Mouse (Mus musculus): ENCODE data around the gene Gm17304. TPM values are rescaled to one million over a fixed set of nuclear protein-coding genes. Genes with fewer than 3 reads are reported as not detected.
A peak's percentile ranks its signal among the peaks of the same experiment; 100 is the strongest.

The Gm17304 gene
- polyA plus RNA-seq, 1 experiment from 2014 or later: not detected

DNA sequence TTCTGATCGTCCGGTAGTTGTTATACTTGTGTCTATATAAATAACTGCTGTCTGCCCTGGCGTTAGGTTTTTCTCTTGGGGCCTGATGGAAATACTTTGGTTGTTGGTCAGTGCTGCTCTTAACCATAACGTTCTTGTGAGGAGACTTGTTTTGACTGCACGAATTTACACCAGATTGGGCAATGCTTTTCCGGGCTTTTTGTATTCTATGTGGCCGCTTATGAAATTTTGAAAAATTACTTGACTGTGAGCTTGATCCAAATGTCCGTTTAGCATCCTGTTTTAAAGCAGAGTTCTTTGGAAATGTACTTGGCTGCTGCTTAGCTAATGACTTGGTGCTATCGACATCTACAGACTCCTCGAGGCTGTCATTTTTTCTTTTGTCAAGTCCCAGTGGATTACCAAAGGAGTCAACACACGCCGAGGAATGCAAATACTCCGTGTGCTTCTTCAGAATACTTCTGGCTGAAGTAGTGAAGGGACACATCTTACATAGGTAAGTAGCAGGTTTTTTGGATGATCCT lies 27.6 kb downstream of the Gm17304 start:
- H3K27me3 ChIP-seq (ENCODE audit: control insufficient read depth, insufficient read depth, low read length): no peaks in the 10 kb centered on the region

DNA sequence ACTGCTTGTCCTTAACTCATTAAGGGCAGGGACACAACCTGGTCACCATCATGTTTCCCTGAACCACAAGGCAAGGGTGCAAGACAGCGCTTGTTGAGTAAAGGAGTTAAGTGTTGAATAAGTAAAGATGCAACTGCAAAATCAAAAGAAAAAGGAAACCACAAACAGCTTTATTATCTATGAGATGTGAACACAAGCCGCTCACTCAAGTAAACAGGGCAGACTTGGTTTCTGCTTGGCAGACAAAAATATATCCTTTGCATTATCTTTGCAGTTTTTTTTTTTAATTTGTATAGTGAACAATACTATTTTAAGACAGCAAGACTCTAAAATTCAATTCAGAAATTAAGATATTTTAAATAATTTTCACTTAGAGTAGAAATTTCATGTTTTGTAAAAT lies 30.7 kb downstream of the Gm17304 start:
- Histone ChIP-seq H3K4me1 (ENCODE audit: control insufficient read depth, insufficient read depth, low read length) (no peaks in the 10 kb centered on the region), H3K27me3 (ENCODE audit: control insufficient read depth, insufficient read depth, low read length) (no peaks in the 10 kb centered on the region), H3K36me3 (ENCODE audit: control insufficient read depth, insufficient read depth, low read length) (peaks cover 14% of the 10 kb centered on the region; the same call in 1 of the 2 replicates), H3K4me2 (ENCODE audit: low read depth, severe bottlenecking) (no peak overlapping the region), H3K9ac (ENCODE audit: low read length) (no peak overlapping the region), H3K9me3 (ENCODE audit: control insufficient read depth, low read length) (no peaks in the 10 kb centered on the region), H3K27ac (replicated peaks; ENCODE audit: low read depth, low read length) (no peak overlapping the region), H3K4me3 (ENCODE audit: low read depth, low read length) (no peak overlapping the region)
- WGBS: 98% methylated on average over 2 of the region's 2 CpGs
- ATAC-seq (ENCODE audit: insufficient number of reproducible peaks, low FRiP score, low TSS enrichment, low read depth) (no peak), DNase-seq (ENCODE audit: low spot score) (no peak)

More for the DNA sequence above, 27.6 kb downstream of the Gm17304 start:
- WGBS: 96% methylated on average over 13 of the region's 13 CpGs
- Histone ChIP-seq H3K4me2 (ENCODE audit: low read depth, severe bottlenecking) (no peak overlapping the region), H3K36me3 (ENCODE audit: control insufficient read depth, insufficient read depth, low read length) (peaks cover 21% of the 10 kb centered on the region; the same call in 1 of the 2 replicates), H3K27ac (replicated peaks; ENCODE audit: low read depth, low read length) (no peak overlapping the region), H3K4me1 (ENCODE audit: control insufficient read depth, insufficient read depth, low read length) (peaks cover 4% of the 10 kb centered on the region; the same call in 1 of the 2 replicates), H3K9ac (ENCODE audit: low read length) (no peak overlapping the region), H3K9me3 (ENCODE audit: control insufficient read depth, low read length) (no peaks in the 10 kb centered on the region), H3K4me3 (ENCODE audit: low read depth, low read length) (no peak overlapping the region)
- peak; percentile 10 for DNase-seq (ENCODE audit: low spot score)
- ATAC-seq (ENCODE audit: insufficient number of reproducible peaks, low FRiP score, low TSS enrichment, low read depth): no peak

DNA sequence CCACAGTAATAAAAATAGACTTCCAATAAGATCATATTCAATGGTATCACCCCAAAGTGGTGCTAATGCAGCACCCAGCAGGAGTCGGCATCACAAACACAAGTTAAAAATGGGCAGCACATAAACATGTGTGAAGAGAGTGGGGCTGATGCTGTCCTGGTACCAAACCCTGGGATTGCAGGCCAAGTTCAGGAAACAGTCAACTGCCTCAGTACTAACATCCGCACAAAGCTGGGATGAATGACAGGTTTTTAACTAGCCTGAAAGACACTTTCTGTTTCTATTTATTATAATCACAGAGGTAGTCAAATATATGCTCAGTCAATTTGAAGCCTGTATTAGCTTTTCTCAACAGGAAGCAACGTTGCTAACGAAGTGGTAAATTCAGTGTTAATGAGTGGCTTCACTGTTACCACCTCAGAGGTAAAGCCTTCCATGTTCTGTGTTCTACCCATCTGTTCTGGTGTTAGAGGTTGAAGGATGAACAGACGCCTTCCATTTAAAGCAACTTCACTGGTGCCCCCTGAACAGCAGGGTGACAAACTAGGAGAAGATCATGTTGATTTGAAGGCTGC lies 31.4 kb downstream of the Gm17304 start:
- Histone ChIP-seq H3K36me3 (ENCODE audit: control insufficient read depth, insufficient read depth, low read length) (peaks cover 12% of the 10 kb centered on the region; the same call in 1 of the 2 replicates), H3K27me3 (ENCODE audit: control insufficient read depth, insufficient read depth, low read length) (no peaks in the 10 kb centered on the region), H3K9me3 (ENCODE audit: control insufficient read depth, low read length) (no peaks in the 10 kb centered on the region), H3K9ac (ENCODE audit: low read length) (no peak overlapping the region), H3K27ac (replicated peaks; ENCODE audit: low read depth, low read length) (no peak overlapping the region), H3K4me1 (ENCODE audit: control insufficient read depth, insufficient read depth, low read length) (no peaks in the 10 kb centered on the region), H3K4me2 (ENCODE audit: low read depth, severe bottlenecking) (no peak overlapping the region), H3K4me3 (ENCODE audit: low read depth, low read length) (no peak overlapping the region)
- DNase-seq (ENCODE audit: low spot score): no peak
- WGBS: 58% methylated on average over 5 of the region's 5 CpGs
- ATAC-seq (ENCODE audit: insufficient number of reproducible peaks, low FRiP score, low TSS enrichment, low read depth): no peak

DNA sequence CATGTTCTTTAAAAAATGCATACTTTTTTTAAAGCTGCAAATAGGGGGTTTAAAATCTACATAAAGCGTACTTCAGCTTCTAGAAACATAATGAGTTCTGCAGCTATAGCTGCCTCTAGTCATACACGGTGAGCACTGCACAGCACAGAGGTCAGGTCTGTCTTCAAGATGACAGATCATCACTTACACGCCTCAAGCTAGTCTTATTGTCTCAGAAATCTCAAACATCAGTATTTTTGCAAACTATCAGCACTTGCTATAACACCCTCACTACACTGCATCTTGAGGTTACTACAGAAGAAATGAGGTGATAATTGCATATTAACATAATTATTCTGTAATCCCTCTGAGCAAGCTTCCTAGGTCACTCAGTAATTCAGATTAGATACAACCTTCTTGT lies 33.0 kb downstream of the Gm17304 start:
- no peak overlapping the region for H3K4me3 ChIP-seq (ENCODE audit: low read depth, low read length)
- DNase-seq (ENCODE audit: low spot score) (no peak), ATAC-seq (ENCODE audit: insufficient number of reproducible peaks, low FRiP score, low TSS enrichment, low read depth) (no peak)
- no peaks in the 10 kb centered on the region for H3K9me3 ChIP-seq (ENCODE audit: control insufficient read depth, low read length)
- H3K36me3 ChIP-seq (ENCODE audit: control insufficient read depth, insufficient read depth, low read length): peaks cover 6% of the 10 kb centered on the region; the same call in 1 of the 2 replicates
- H3K27me3 ChIP-seq (ENCODE audit: control insufficient read depth, insufficient read depth, low read length): no peaks in the 10 kb centered on the region
- no peak overlapping the region for H3K27ac ChIP-seq (replicated peaks; ENCODE audit: low read depth, low read length)
- no peak overlapping the region for H3K4me2 ChIP-seq (ENCODE audit: low read depth, severe bottlenecking)
- H3K9ac ChIP-seq (ENCODE audit: low read length): no peak overlapping the region
- H3K4me1 ChIP-seq (ENCODE audit: control insufficient read depth, insufficient read depth, low read length): no peaks in the 10 kb centered on the region
- WGBS: 86% methylated on average over 3 of the region's 3 CpGs

DNA sequence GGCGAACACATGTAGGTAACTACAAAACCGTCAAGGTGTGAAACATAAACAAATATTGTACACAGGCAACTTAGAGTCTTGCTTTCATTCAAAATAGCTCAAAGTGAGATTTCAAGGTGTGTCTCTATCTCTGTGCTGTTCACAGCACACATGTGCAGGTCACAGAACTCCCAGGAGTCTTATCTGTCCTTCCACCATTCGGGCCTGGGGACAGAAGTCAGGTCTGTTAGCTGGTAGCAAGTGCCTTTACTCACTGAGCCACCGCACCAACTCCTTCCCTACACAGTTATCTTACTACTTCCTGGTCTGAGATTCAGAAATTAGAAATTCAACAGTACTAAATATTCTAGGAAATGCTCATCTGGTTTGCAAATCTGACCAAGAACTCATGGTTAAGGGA lies 34.5 kb downstream of the Gm17304 start:
- 76% methylated on average over 4 of the region's 4 CpGs for WGBS
- H3K4me2 ChIP-seq (ENCODE audit: low read depth, severe bottlenecking): no peak overlapping the region
- no peaks in the 10 kb centered on the region for H3K36me3 ChIP-seq (ENCODE audit: control insufficient read depth, insufficient read depth, low read length)
- no peaks in the 10 kb centered on the region for H3K9me3 ChIP-seq (ENCODE audit: control insufficient read depth, low read length)
- H3K4me3 ChIP-seq (ENCODE audit: low read depth, low read length): no peak overlapping the region
- no peak for ATAC-seq (ENCODE audit: insufficient number of reproducible peaks, low FRiP score, low TSS enrichment, low read depth)
- no peak overlapping the region for H3K27ac ChIP-seq (replicated peaks; ENCODE audit: low read depth, low read length)
- DNase-seq (ENCODE audit: low spot score): no peak
- H3K27me3 ChIP-seq (ENCODE audit: control insufficient read depth, insufficient read depth, low read length): no peaks in the 10 kb centered on the region
- no peaks in the 10 kb centered on the region for H3K4me1 ChIP-seq (ENCODE audit: control insufficient read depth, insufficient read depth, low read length)
- no peak overlapping the region for H3K9ac ChIP-seq (ENCODE audit: low read length)

DNA sequence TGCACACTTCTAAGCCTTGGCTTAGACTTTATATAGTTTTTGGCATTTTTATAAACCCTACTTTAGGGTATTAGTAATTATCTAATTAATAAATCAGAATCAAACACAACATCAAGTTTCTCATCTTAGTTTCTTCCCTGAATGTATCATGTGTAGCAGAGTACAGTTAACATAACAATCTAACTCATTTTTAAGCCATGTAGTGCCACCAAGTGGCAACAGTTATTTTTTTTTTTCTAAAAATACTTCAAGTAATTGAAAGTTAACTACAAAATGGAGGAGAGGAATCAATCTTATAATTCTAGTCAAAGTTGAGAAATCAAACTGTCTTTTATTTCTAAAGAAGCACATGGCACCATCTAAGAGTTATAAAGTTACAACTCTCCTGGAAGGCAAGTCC lies 40.5 kb downstream of the Gm17304 start:
- no peaks in the 10 kb centered on the region for H3K27me3 ChIP-seq (ENCODE audit: control insufficient read depth, insufficient read depth, low read length)
- H3K4me3 ChIP-seq (ENCODE audit: low read depth, low read length): no peak overlapping the region
- H3K4me1 ChIP-seq (ENCODE audit: control insufficient read depth, insufficient read depth, low read length): no peaks in the 10 kb centered on the region
- H3K9ac ChIP-seq (ENCODE audit: low read length): no peak overlapping the region
- H3K36me3 ChIP-seq (ENCODE audit: control insufficient read depth, insufficient read depth, low read length): no peaks in the 10 kb centered on the region
- no peaks in the 10 kb centered on the region for H3K9me3 ChIP-seq (ENCODE audit: control insufficient read depth, low read length)
- H3K4me2 ChIP-seq (ENCODE audit: low read depth, severe bottlenecking): no peak overlapping the region
- no peak for ATAC-seq (ENCODE audit: insufficient number of reproducible peaks, low FRiP score, low TSS enrichment, low read depth)
- DNase-seq (ENCODE audit: low spot score): no peak
- no peak overlapping the region for H3K27ac ChIP-seq (replicated peaks; ENCODE audit: low read depth, low read length)

DNA sequence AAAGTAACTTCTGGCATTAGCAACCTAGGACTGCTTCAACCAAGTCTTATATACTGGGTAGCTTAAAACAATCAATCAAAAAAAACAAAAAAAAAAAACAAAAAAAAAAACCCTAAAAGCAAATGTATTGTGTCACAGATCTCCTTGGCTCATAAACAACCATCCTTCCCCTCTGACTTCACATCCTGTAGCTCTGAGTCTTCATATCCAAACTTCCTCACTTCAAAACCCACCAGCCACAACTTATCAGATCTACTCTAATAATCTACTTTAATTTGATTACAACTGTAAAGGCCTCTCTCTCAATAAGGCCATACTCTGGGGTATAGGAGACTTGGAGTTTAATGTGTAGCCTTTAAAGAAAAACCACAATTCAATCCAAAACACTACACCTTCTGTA lies 41.1 kb downstream of the Gm17304 start:
- Histone ChIP-seq H3K27ac (replicated peaks; ENCODE audit: low read depth, low read length) (no peak overlapping the region), H3K9ac (ENCODE audit: low read length) (no peak overlapping the region), H3K4me2 (ENCODE audit: low read depth, severe bottlenecking) (no peak overlapping the region), H3K4me1 (ENCODE audit: control insufficient read depth, insufficient read depth, low read length) (no peaks in the 10 kb centered on the region), H3K9me3 (ENCODE audit: control insufficient read depth, low read length) (no peaks in the 10 kb centered on the region), H3K27me3 (ENCODE audit: control insufficient read depth, insufficient read depth, low read length) (no peaks in the 10 kb centered on the region), H3K4me3 (ENCODE audit: low read depth, low read length) (no peak overlapping the region), H3K36me3 (ENCODE audit: control insufficient read depth, insufficient read depth, low read length) (no peaks in the 10 kb centered on the region)
- no peak for DNase-seq (ENCODE audit: low spot score)
- no peak for ATAC-seq (ENCODE audit: insufficient number of reproducible peaks, low FRiP score, low TSS enrichment, low read depth)

DNA sequence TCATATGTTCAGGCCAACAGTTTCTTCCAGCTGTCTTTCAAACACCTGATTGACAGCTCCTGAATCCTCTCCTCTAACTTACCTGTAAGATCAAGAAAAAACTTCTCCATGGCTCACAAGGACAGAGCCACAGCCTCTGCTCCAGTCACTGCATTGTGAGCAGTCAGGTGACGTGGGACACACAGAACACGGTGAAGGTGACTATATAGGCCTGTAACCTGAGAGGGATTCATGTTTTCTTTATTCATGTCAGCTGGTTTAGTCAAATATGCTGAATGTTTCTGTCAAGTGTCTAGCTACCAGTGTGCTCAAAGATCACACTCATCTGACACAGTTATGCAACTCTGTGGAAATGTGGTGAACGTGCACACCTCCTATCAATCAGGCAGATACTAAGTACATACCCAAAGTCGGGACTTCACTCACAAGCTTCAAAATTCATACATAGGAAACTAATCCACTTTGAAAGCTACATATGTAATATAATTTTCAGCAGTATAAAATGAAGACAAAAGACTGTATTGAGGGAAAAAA lies 43.4 kb downstream of the Gm17304 start:
- Histone ChIP-seq H3K4me2 (ENCODE audit: low read depth, severe bottlenecking) (no peak overlapping the region), H3K4me1 (ENCODE audit: control insufficient read depth, insufficient read depth, low read length) (no peaks in the 10 kb centered on the region), H3K36me3 (ENCODE audit: control insufficient read depth, insufficient read depth, low read length) (no peaks in the 10 kb centered on the region), H3K27ac (replicated peaks; ENCODE audit: low read depth, low read length) (no peak overlapping the region), H3K27me3 (ENCODE audit: control insufficient read depth, insufficient read depth, low read length) (no peaks in the 10 kb centered on the region), H3K9ac (ENCODE audit: low read length) (no peak overlapping the region), H3K4me3 (ENCODE audit: low read depth, low read length) (no peak overlapping the region), H3K9me3 (ENCODE audit: control insufficient read depth, low read length) (no peaks in the 10 kb centered on the region)
- DNase-seq (ENCODE audit: low spot score) (no peak), ATAC-seq (ENCODE audit: insufficient number of reproducible peaks, low FRiP score, low TSS enrichment, low read depth) (no peak)
- WGBS: 92% methylated on average over 4 of the region's 4 CpGs

Measured in limb, embryonic 11.5 days (tissue).